Mouse (Mus musculus): ENCODE results near the gene Sap30. TPM values are rescaled to one million over a fixed set of nuclear protein-coding genes. Genes with fewer than 3 reads are reported as not detected.
"Not testable (repeated sequence)": the region's sequence is repeated elsewhere in the genome, so short reads cannot be mapped to it uniquely, and the experiment has no call there.

Sap30 gene
- total and polyA plus RNA-seq, 3 experiments = 17.3 to 55.5 (median 24.5) TPM

- peaks cover 8% of the 10 kb centered on the region for H3K4me1 ChIP-seq (ENCODE audit: insufficient read depth, low read depth, low read length)
- H3K27me3 ChIP-seq (ENCODE audit: insufficient read depth, low read length) = no peaks in the 10 kb centered on the region
- ATAC-seq (ENCODE audit: extremely low read depth, insufficient number of reproducible peaks, low FRiP score, poor library complexity, severe bottlenecking) (no peak), DNase-seq (ENCODE audit: low spot score) (no peak)
- peaks cover 2% of the 10 kb centered on the region for H3K9me3 ChIP-seq (replicated peaks)
- no peak overlapping the region for H3K4me3 ChIP-seq (ENCODE audit: low read depth, low read length)
- TF ChIP-seq CTCF (IDR thresholded peaks at IDR 0.05; ENCODE audit: low read depth, low read length) (no peak), TAL1 (conservative IDR thresholded peaks at IDR 0.05; ENCODE audit: low read depth, low read length) (no peak), GATA1 (IDR thresholded peaks at IDR 0.05; ENCODE audit: borderline replicate concordance, low read length) (no peak), POLR2AphosphoS5 (IDR thresholded peaks at IDR 0.05; ENCODE audit: insufficient replicate concordance, low read depth, low read length) (no peak), GATA2 (IDR thresholded peaks at IDR 0.05; ENCODE audit: borderline replicate concordance, low read depth, low read length) (no peak)
- peaks cover 61% of the 10 kb centered on the region for H3K36me3 ChIP-seq (replicated peaks)
These were observed 42.6 kb upstream of the Sap30 start for GRCm38 (mm10) chr8:57530238-57530637.

GRCm38 (mm10) chr8:57528036-57528435 lies 40.4 kb upstream of the Sap30 start:
- Histone ChIP-seq H3K4me3 (ENCODE audit: low read depth, low read length) (no peak overlapping the region), H3K4me1 (ENCODE audit: insufficient read depth, low read depth, low read length) (peaks cover 8% of the 10 kb centered on the region), H3K27me3 (ENCODE audit: insufficient read depth, low read length) (no peaks in the 10 kb centered on the region), H3K9me3 (replicated peaks) (peaks cover 7% of the 10 kb centered on the region), H3K36me3 (replicated peaks) (peaks cover 46% of the 10 kb centered on the region)
- no peak for DNase-seq (ENCODE audit: low spot score)
- TF ChIP-seq TAL1 (conservative IDR thresholded peaks at IDR 0.05; ENCODE audit: low read depth, low read length) = no peak
- TF ChIP-seq CTCF (IDR thresholded peaks at IDR 0.05; ENCODE audit: low read depth, low read length) = no peak
- no peak for TF ChIP-seq GATA2 (IDR thresholded peaks at IDR 0.05; ENCODE audit: borderline replicate concordance, low read depth, low read length)
- no peak for TF ChIP-seq POLR2AphosphoS5 (IDR thresholded peaks at IDR 0.05; ENCODE audit: insufficient replicate concordance, low read depth, low read length)
- TF ChIP-seq GATA1 (IDR thresholded peaks at IDR 0.05; ENCODE audit: borderline replicate concordance, low read length) = no peak
- ATAC-seq (ENCODE audit: extremely low read depth, insufficient number of reproducible peaks, low FRiP score, poor library complexity, severe bottlenecking) = no peak

GRCm38 (mm10) chr8:57520186-57520786 lies 32.6 kb upstream of the Sap30 start:
- TF ChIP-seq POLR2AphosphoS5 (IDR thresholded peaks at IDR 0.05; ENCODE audit: insufficient replicate concordance, low read depth, low read length) (peak; percentile 67; the same call in 1 of the 2 replicates), CTCF (IDR thresholded peaks at IDR 0.05; ENCODE audit: low read depth, low read length) (no peak)
- Histone ChIP-seq H3K9me3 (replicated peaks) (peaks cover 5% of the 10 kb centered on the region), H3K4me1 (ENCODE audit: insufficient read depth, low read depth, low read length) (peaks cover 15% of the 10 kb centered on the region), H3K27me3 (ENCODE audit: insufficient read depth, low read length) (no peaks in the 10 kb centered on the region), H3K4me3 (ENCODE audit: low read depth, low read length) (no peak overlapping the region), H3K36me3 (replicated peaks) (peaks cover 46% of the 10 kb centered on the region)
- DNase-seq (ENCODE audit: low spot score) (no peak), ATAC-seq (ENCODE audit: extremely low read depth, insufficient number of reproducible peaks, low FRiP score, poor library complexity, severe bottlenecking) (no peak; the same call in 1 of the 2 replicates)

DNA sequence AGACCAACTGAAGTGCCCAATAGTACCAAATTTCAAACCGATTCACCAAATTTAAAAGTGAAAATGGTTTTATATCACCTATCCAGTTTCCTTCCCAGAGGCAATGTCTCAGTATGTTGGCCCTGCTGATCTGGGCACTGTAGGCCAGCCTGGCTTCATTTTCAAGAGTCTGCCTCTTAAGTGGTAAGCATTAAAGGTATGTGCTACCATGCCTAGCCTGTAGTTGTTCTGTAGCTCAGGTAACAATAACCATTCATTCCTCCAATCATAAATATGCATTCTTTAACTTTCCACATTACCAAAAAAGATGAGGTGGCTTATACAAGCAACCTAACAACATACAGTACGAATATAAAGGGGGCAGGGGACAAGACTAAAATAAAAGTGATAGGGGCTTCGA lies 30.1 kb upstream of the Sap30 start:
- no peak for TF ChIP-seq TAL1 (conservative IDR thresholded peaks at IDR 0.05; ENCODE audit: low read depth, low read length)
- TF ChIP-seq POLR2AphosphoS5 (IDR thresholded peaks at IDR 0.05; ENCODE audit: insufficient replicate concordance, low read depth, low read length) = no peak; the same call in 1 of the 2 replicates
- no peak for TF ChIP-seq GATA1 (IDR thresholded peaks at IDR 0.05; ENCODE audit: borderline replicate concordance, low read length)
- H3K9me3 ChIP-seq (replicated peaks) = no peaks in the 10 kb centered on the region
- ATAC-seq (ENCODE audit: extremely low read depth, insufficient number of reproducible peaks, low FRiP score, poor library complexity, severe bottlenecking) (no peak), DNase-seq (ENCODE audit: low spot score) (no peak)
- H3K4me1 ChIP-seq (ENCODE audit: insufficient read depth, low read depth, low read length) = peaks cover 20% of the 10 kb centered on the region
- no peaks in the 10 kb centered on the region for H3K27me3 ChIP-seq (ENCODE audit: insufficient read depth, low read length)
- H3K4me3 ChIP-seq (ENCODE audit: low read depth, low read length) = no peak overlapping the region
- peaks cover 55% of the 10 kb centered on the region for H3K36me3 ChIP-seq (replicated peaks)

GRCm38 (mm10) chr8:57516685-57517084 lies 29.0 kb upstream of the Sap30 start:
- Histone ChIP-seq H3K36me3 (replicated peaks) (peaks cover 49% of the 10 kb centered on the region), H3K4me1 (ENCODE audit: insufficient read depth, low read depth, low read length) (peaks cover 20% of the 10 kb centered on the region)
- H3K9me3 ChIP-seq (replicated peaks); ATAC-seq (ENCODE audit: extremely low read depth, insufficient number of reproducible peaks, low FRiP score, poor library complexity, severe bottlenecking); H3K4me3 ChIP-seq (ENCODE audit: low read depth, low read length); DNase-seq (ENCODE audit: low spot score); H3K27me3 ChIP-seq (ENCODE audit: insufficient read depth, low read length): not testable (repeated sequence)

GRCm38 (mm10) chr8:57513178-57513661 lies 25.6 kb upstream of the Sap30 start:
- Histone ChIP-seq H3K4me1 (ENCODE audit: insufficient read depth, low read depth, low read length) (peaks cover 26% of the 10 kb centered on the region), H3K36me3 (replicated peaks) (peaks cover 43% of the 10 kb centered on the region), H3K4me3 (ENCODE audit: low read depth, low read length) (peak overlapping the region; percentile 82)
- not testable (repeated sequence) for H3K27me3 ChIP-seq (ENCODE audit: insufficient read depth, low read length); ATAC-seq (ENCODE audit: extremely low read depth, insufficient number of reproducible peaks, low FRiP score, poor library complexity, severe bottlenecking); H3K9me3 ChIP-seq (replicated peaks); DNase-seq (ENCODE audit: low spot score)
- peak; percentile 38; the same call in 1 of the 2 replicates for TF ChIP-seq TAL1 (conservative IDR thresholded peaks at IDR 0.05; ENCODE audit: low read depth, low read length)

Data from G1E (cell line).